Mouse (Mus musculus): ENCODE results near the gene Card9. TPM values are rescaled to one million over a fixed set of nuclear protein-coding genes. Genes with fewer than 3 reads are reported as not detected.
"Not testable (repeated sequence)": the region's sequence is repeated elsewhere in the genome, so short reads cannot be mapped to it uniquely, and the experiment has no call there.

Card9 gene
- total RNA-seq (2022): 1 to 10 TPM; 1.6 to 3.9 (median 3.0) TPM

DNA sequence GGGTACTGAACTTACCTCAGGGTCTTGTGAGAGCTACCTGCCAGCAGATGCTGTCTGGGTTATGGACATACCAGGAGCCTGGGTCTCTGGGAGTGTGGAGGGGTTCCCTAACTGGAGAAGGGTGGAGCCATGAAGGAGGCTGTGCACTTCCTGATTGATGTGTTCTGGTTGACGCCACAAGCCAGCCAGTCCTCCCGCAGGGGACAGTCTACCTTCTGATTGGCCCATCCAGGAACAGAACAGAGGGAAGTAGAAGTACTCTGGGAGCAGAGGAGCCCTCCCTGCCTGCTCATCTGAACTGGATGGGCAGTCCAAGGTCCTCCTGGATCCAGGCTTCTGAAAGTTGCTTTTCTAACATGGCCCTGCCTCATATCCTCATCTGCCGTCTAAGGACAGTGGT lies at the start of gene Card9:
Card9 (minus strand) TSS at position 147 of the 400 bp plus-strand sequence.
- DNase-seq (ENCODE audit: low spot score in 2 of 2): no peak

DNA sequence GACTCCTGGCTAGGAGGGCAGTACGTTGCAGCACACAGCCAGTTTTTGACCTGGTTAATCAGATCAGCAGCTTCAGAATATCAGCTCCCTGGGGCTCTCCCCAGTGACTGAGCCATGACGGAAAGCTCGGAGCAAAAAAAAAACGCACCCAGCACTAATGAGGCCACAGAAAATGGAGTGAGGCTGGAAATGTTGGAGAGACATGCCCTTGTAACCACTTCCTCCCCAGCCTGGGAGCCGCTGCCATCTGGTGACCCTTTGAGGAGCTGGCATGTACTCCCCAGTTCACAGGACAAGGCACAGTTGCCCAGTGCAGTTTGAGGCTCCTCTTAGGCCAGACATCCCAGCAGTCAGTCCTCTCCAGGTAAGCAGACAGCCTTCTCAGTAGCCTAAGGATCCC lies 49.4 kb upstream of the Card9 start:
- no peak for DNase-seq (ENCODE audit: low spot score in 2 of 2)

GRCm38 (mm10) chr2:26409362-26409761 lies 48.6 kb upstream of the Card9 start:
- DNase-seq (ENCODE audit: low spot score in 2 of 2): no peak

DNA sequence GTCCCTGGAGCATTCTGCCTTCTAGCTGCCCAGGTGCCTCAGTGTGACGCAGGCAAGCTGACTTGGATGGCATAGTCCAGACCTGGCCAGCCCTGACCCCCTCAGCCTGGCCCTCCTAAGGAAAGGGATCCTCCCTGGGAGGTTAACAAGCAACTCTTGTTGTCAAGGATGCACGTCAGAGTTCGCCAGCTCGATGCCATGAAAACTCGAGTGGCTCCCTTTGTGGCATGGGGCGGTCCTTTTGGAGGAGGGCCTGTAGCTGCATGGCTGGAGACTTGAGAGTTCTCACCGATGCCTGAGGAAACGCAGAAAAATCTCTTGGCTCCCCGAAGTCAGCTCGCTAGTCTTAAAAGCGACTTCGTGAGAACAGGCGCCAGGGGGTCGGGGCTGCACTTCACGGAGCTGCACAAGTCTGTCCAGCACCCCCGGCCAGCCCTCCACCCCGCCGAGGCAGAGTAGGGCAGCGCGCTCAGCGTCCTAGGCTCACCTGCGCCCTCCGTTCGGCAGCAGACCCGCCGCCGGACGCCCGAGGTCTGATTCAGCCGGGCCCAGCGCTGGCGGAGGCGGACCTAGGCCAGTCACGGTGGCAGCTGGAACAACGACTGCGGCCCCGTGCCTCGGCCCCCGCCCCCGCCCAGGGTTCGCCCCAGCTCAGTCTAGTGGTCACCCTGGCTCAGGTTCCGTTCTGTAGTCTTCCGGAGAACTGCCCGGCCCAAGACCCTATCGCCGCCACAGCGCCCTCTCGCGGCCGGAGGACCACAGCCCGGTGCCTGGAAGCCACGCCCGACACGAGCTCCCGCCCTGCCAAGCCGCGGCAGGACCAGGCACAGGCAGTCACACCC lies 48.0 kb upstream of the Card9 start, which contains the start of gene Inpp5e:
Inpp5e (minus strand) TSS at position 689 of the 842 bp plus-strand sequence.
- peak; percentile 91 to 99 for DNase-seq (ENCODE audit: low spot score in 2 of 2)

GRCm38 (mm10) chr2:26403306-26403705 lies 42.6 kb upstream of the Card9 start:
- DNase-seq (ENCODE audit: low spot score in 2 of 2): no peak

GRCm38 (mm10) chr2:26402265-26402664 lies 41.5 kb upstream of the Card9 start:
- no peak for DNase-seq (ENCODE audit: low spot score in 2 of 2)

DNA sequence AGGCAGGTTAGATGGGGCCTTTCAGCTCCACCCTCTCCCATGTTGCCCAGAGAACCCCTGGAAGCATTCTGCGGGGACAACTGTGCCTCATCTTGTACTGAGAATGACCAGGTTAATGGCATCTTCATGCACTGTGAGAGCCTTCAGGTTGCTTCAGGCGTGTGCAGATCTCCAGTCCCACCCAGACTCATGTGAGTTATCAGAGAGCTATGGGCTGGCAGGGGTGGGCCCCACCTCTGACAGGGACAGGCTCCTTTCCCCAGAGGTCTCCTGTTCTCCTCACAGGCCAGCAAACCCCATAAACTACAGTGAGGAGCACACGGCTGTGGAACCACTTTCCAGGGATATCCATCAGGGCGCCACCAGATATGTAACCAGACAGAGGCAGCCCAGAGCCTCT lies 40.3 kb upstream of the Card9 start:
- DNase-seq (ENCODE audit: low spot score in 2 of 2): no peak

GRCm38 (mm10) chr2:26400296-26400695 lies 39.6 kb upstream of the Card9 start:
- no peak for DNase-seq (ENCODE audit: low spot score in 2 of 2)

GRCm38 (mm10) chr2:26399647-26400046 lies 38.9 kb upstream of the Card9 start:
- DNase-seq (ENCODE audit: low spot score in 2 of 2): no peak

DNA sequence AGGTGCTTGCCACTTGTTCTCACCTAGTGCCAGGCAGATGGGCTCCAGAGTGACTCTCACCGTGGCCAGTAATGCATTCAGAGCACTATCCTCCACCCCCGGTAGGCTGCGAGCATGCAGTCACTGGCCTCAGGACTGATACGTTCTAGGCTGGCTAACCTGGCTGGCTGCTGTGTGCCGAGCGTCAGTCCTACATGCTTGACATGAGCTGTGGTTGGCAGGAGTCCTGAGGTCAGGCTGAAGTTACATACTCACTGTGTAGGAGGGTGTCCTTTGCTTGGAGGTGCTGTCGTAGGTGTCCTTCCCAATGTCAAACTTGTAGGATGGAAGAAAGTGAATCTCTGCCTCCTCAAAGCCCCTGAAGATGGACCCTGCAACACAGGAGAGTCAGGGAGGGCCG lies 38.3 kb upstream of the Card9 start:
- DNase-seq (ENCODE audit: low spot score in 2 of 2): no peak

DNA sequence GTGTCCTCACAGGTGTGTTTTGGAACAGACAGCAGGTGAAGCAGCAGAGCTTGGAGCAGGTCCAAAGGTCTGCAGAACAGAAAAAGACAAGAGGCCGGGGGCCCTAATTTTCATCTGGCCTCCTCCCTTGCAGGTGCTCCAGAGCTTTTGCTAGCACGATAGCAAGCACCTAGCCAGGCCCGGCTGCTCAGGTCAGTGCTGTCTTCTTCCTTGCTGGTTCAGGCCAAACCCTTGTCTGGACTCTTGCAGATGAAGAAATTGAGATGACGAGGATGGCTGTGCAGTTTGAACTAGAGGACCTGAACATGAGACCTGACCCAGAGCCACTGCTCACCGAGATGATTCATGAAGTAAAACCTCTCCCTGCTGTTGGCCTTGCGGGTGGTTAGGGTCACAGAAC lies 30.9 kb upstream of the Card9 start:
- DNase-seq (ENCODE audit: low spot score in 2 of 2): no peak

DNA sequence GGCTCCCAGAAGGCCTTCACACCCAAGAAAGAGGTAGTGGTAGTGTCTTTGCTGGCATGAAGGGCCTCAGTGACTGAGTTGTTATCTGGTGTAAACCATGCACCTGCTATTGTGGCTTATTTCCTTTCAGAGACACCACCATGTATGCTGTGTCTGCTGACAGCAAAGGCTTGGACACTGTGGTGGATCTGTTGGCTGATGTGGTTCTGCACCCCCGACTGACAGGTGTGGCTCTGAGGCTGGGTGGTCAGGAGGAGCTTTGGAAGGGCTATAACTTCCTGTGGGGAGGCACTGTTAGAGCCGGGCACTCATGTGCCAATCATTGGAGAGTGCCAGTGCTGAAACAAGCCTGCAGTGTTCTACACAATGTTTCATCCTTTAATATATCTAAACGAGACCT lies 30.2 kb upstream of the Card9 start:
- no peak for DNase-seq (ENCODE audit: low spot score in 2 of 2)

DNA sequence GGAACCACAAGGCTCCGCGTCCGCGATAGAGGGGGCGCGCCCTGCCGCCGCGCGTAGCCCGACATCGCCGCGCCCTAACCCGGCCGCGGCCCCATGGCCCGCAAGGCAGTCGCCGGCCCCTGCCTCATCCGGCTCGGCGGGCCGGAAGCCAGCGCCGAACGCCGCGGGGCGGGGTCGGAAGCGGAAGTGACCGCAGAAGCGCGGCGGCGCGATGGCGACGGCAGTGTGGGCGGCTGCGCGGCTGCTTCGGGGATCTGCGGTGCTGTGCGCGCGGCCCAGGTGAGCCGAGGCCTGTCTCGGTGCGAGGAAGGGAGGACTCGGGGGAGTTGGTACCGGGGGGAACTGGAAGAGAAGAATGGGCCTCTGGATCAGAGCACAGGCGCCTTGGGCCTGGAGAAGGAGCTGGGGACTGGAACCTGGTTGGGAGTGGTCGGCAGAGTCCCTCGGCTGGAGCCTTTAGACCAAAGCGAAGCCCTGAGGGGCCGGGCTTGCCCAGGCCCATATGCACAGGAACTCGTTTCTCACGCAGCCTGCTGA lies 28.5 kb upstream of the Card9 start, which contains the start of the genes Entr1 and Pmpca:
Entr1 (minus strand) TSS at position 163 of the 537 bp plus-strand sequence.
Pmpca (plus strand) TSS at position 186 of the 537 bp plus-strand sequence.
- DNase-seq (ENCODE audit: low spot score in 2 of 2): peak; percentile 73 to 74

DNA sequence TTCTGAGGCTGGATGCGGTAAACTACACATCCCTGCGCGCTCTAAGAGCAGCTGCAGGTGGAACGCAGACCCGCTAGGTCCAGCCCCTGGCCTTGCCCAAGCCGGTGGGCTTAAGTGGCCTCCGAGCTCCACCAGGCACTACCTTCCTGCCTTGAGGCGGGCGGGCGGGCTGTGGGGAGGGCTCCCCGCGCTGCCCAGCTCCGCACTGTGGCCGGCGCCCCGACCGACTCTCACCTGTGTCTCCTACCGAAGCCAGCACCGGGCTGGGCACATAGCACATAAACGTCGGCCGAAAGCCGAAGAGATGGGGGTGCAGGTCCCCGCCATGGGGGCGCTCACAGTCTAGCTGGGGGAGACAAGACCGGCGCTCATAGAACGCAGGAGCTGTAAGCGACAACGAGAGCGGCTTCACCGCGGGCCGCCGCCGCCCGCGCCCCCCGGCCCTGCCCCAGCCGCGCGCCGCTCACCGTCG lies 28.0 kb upstream of the Card9 start:
- DNase-seq (ENCODE audit: low spot score in 2 of 2): no peak

- DNase-seq (ENCODE audit: low spot score in 2 of 2): no peak
Measured at GRCm38 (mm10) chr2:26387713-26388112, 27.0 kb upstream of the Card9 start.

GRCm38 (mm10) chr2:26380871-26381270 lies 20.2 kb upstream of the Card9 start:
- DNase-seq (ENCODE audit: low spot score in 2 of 2): not testable (repeated sequence)

DNA sequence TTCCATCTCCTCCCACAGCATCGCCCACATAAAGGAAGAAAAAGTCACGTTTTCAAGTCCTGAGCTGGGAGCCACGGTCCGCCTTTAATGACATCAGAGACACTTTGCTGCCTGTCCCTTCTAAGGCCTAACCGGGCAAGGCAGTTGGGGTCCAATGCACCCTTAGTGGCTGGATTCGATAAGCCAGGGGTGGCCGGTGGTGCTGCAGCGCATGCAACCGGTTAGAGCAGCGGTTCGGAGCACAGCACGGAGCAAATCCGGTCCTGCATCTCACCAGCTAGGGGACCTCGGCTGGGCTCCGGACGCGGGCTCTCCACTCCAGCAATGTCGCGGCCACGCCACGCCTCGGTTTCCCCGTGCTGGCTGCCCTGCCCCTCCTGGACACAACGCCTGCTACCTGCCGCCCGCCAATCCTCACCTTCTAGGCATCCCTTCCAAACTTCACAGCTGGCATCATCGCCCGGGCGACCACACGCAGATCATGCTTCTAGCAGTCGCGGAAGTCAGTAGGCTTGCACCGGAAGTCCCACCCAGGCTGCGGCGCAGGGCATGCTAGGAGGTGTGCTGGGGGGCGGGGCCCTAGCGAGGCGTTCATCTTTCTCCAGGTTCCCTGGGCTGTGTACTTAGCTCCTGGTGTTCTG lies 19.5 kb upstream of the Card9 start, which contains the start of gene Snapc4:
Snapc4 (minus strand) TSS at position 523 of the 641 bp plus-strand sequence.
- DNase-seq (ENCODE audit: low spot score in 2 of 2): peak; percentile 63 to 77

GRCm38 (mm10) chr2:26372396-26372795 lies 11.7 kb upstream of the Card9 start:
- DNase-seq (ENCODE audit: low spot score in 2 of 2): no peak

GRCm38 (mm10) chr2:26368572-26368971 lies 7.9 kb upstream of the Card9 start:
- no peak for DNase-seq (ENCODE audit: low spot score in 2 of 2)

GRCm38 (mm10) chr2:26367911-26368310 lies 7.2 kb upstream of the Card9 start:
- no peak for DNase-seq (ENCODE audit: low spot score in 2 of 2)

- DNase-seq (ENCODE audit: low spot score in 2 of 2): no peak
Measured at GRCm38 (mm10) chr2:26364738-26365465, 4.2 kb upstream of the Card9 start.

Measured in left cerebral cortex, adult 8-10 months (tissue).